Mouse (Mus musculus): ENCODE measurements around the gene Ankrd37. TPM values are rescaled to one million over a fixed set of nuclear protein-coding genes. Genes with fewer than 3 reads are reported as not detected.

Gene Ankrd37
- total RNA-seq, 4 experiments from 2014 or later, result 2.2 to 3.5 (median 2.7) TPM

- DNase-seq (ENCODE audit: low spot score in 2 of 2), result peak; percentile 93
These were observed 30.2 kb downstream of the Ankrd37 start, which contains the start of the genes 1700029J07Rik and Ufsp2 for GRCm38 (mm10) chr8:45975126-45975836. 1700029J07Rik (minus strand) TSS chr8:45975252. Ufsp2 (plus strand) TSS chr8:45975528.

GRCm38 (mm10) chr8:45973988-45974505 is 31.5 kb downstream of the Ankrd37 start:
- DNase-seq (ENCODE audit: low spot score in 2 of 2), result no peak

- no peak for DNase-seq (ENCODE audit: low spot score in 2 of 2)
These were observed 34.6 kb downstream of the Ankrd37 start for GRCm38 (mm10) chr8:45970894-45971293.

- DNase-seq (ENCODE audit: low spot score in 2 of 2), result no peak
These were observed 54.9 kb downstream of the Ankrd37 start for GRCm38 (mm10) chr8:45950622-45951021.

Other genes starting within 250 kb of the Ankrd37 start
- 100 to 1,000 TPM; 733 to 955 (median 812) TPM for gene Pdlim3, start 120.2 kb downstream of the Ankrd37 start, total RNA-seq (2022)
- not detected for gene Ccdc110, start 71.1 kb downstream of the Ankrd37 start, total RNA-seq (2022)
- under 1 TPM; 0.27 to 0.62 (median 0.37) TPM for gene 1700029J07Rik, start 30.5 kb downstream of the Ankrd37 start, total RNA-seq (2022)
- gene Ufsp2, start 30.2 kb downstream of the Ankrd37 start, total RNA-seq (2022), result 10 to 100 TPM; 37.2 to 41.5 (median 39.0) TPM
- gene Lrp2bp, start 6.4 kb downstream of the Ankrd37 start, total RNA-seq (2022), result 1 to 10 TPM; 2.0 to 3.1 (median 2.7) TPM
- 10 to 100 TPM; 13.5 to 17.4 (median 14.5) TPM for gene Cfap97, start 146.1 kb upstream of the Ankrd37 start, total RNA-seq (2022)
- gene Snx25, start 146.5 kb upstream of the Ankrd37 start, total RNA-seq (2022), result 1 to 10 TPM; 5.1 to 7.0 (median 6.2) TPM
- 1,000 to 10,000 TPM; 2,862 to 3,030 (median 2,917) TPM for gene Slc25a4, start 205.6 kb upstream of the Ankrd37 start, total RNA-seq (2022)

Measured in gastrocnemius, adult 8-10 months (tissue).